Mouse (Mus musculus): ENCODE measurements around the gene Wfikkn1. TPM values are rescaled to one million over a fixed set of nuclear protein-coding genes. Genes with fewer than 3 reads are reported as not detected.

Wfikkn1 gene
- total RNA-seq, 2 experiments from 2014 or later: 1.3 to 2.2 TPM

Small RNA genes within 50 kb of the gene (microRNA-seq; reads per million reads assigned to microRNA genes)
- gene Mir3082: 2.1 reads per million

Other genes starting within 250 kb of the Wfikkn1 start
- gene Gng13, start 163.7 kb downstream of the Wfikkn1 start, total RNA-seq (2021): 10 to 100 TPM in 1 of 2 experiments, 1 to 10 TPM in 1; 9.9 to 16.3 TPM
- gene Chtf18, start 153.4 kb downstream of the Wfikkn1 start, total RNA-seq (2021): 1 to 10 TPM; 4.3 to 5.8 TPM
- 10 to 100 TPM; 21.1 to 25.4 TPM for gene Rpusd1, start 153.2 kb downstream of the Wfikkn1 start, total RNA-seq (2021)
- gene Mslnl, start 144.8 kb downstream of the Wfikkn1 start, total RNA-seq (2021): not detected
- 1 to 10 TPM; 3.0 to 3.9 TPM for gene Msln, start 126.5 kb downstream of the Wfikkn1 start, total RNA-seq (2021)
- 10 to 100 TPM; 24.1 to 25.1 TPM for gene Narfl, start 107.1 kb downstream of the Wfikkn1 start, total RNA-seq (2021)
- 10 to 100 TPM; 82.0 to 98.4 TPM for gene Haghl, start 95.2 kb downstream of the Wfikkn1 start, total RNA-seq (2021)
- not detected for gene Ccdc78, start 94.3 kb downstream of the Wfikkn1 start, total RNA-seq (2021)
- 10 to 100 TPM; 50.6 to 61.1 TPM for gene Fam173a, start 88.0 kb downstream of the Wfikkn1 start, total RNA-seq (2021)
- gene AC134908.4, start 85.2 kb downstream of the Wfikkn1 start, total RNA-seq (2021): not detected
- gene Metrn, start 83.7 kb downstream of the Wfikkn1 start, total RNA-seq (2021): 10 to 100 TPM; 45.8 to 56.7 TPM
- gene Fbxl16, start 71.8 kb downstream of the Wfikkn1 start, total RNA-seq (2021): 100 to 1,000 TPM; 130 to 132 TPM
- gene Wdr24, start 57.2 kb downstream of the Wfikkn1 start, total RNA-seq (2021): 10 to 100 TPM; 25.2 to 26.5 TPM
- gene Jmjd8, start 52.0 kb downstream of the Wfikkn1 start, total RNA-seq (2021): 10 to 100 TPM; 54.8 to 55.1 TPM
- gene Stub1, start 47.5 kb downstream of the Wfikkn1 start, total RNA-seq (2021): 100 to 1,000 TPM; 162 to 171 TPM
- gene Rhbdl1, start 43.6 kb downstream of the Wfikkn1 start, total RNA-seq (2021): 10 to 100 TPM; 58.5 to 61.5 TPM
- gene Gm20683, start 39.1 kb downstream of the Wfikkn1 start, total RNA-seq (2021): 10 to 100 TPM; 22.7 to 26.6 TPM
- gene Rhot2, start 36.0 kb downstream of the Wfikkn1 start, total RNA-seq (2021): 10 to 100 TPM; 58.5 to 65.2 TPM
- gene Wdr90, start 19.4 kb downstream of the Wfikkn1 start, total RNA-seq (2021): 10 to 100 TPM; 37.4 to 39.4 TPM
- gene Mcrip2, start 12.1 kb downstream of the Wfikkn1 start, total RNA-seq (2021): 10 to 100 TPM; 16.7 to 18.3 TPM
- 10 to 100 TPM; 24.1 to 25.8 TPM for gene Mettl26, start 5.8 kb downstream of the Wfikkn1 start, total RNA-seq (2021)
- gene Rab40c, start 38.9 kb upstream of the Wfikkn1 start, total RNA-seq (2021): 10 to 100 TPM; 47.0 to 47.2 TPM
- 100 to 1,000 TPM in 1 of 2 experiments, 10 to 100 TPM in 1; 87.1 to 104 TPM for gene Pigq, start 64.1 kb upstream of the Wfikkn1 start, total RNA-seq (2021)
- gene Nhlrc4, start 64.1 kb upstream of the Wfikkn1 start, total RNA-seq (2021): not detected
- gene A930017K11Rik, start 71.7 kb upstream of the Wfikkn1 start, total RNA-seq (2021): not detected
- 10 to 100 TPM; 42.2 to 45.9 TPM for gene Capn15, start 104.9 kb upstream of the Wfikkn1 start, total RNA-seq (2021)
- 10 to 100 TPM; 79.6 to 82.5 TPM for gene Rab11fip3, start 188.7 kb upstream of the Wfikkn1 start, total RNA-seq (2021)
- 10 to 100 TPM; 21.7 to 24.3 TPM for gene Decr2, start 209.5 kb upstream of the Wfikkn1 start, total RNA-seq (2021)
- gene Nme4, start 214.7 kb upstream of the Wfikkn1 start, total RNA-seq (2021): 1 to 10 TPM; 8.9 to 9.6 TPM
- 1 to 10 TPM; 7.0 to 7.7 TPM for gene Tmem8, start 232.4 kb upstream of the Wfikkn1 start, total RNA-seq (2021)
- 10 to 100 TPM; 74.2 to 80.5 TPM for gene Mrpl28, start 242.6 kb upstream of the Wfikkn1 start, total RNA-seq (2021)